Mouse (Mus musculus) adrenal gland (tissue): ENCODE data around the gene Oog1.
"Not testable (repeated sequence)": the region's sequence is repeated elsewhere in the genome, so short reads cannot be mapped to it uniquely, and the experiment has no call there.

Experiments used
- intact Hi-C: fragments of 180-260 bp; cut with DNase I; formaldehyde crosslinking; loops from one replicate; pipeline ENCODE4 v1.15.1; 2025
- long read RNA-seq, 2 experiments: library from polyadenylated mRNA; unstranded; transcript quantifications; one replicate each; pipeline ENCODE4 v2.0.0; 2020; ENCODE audit warnings: borderline replicate concordance in 1 of 2; ENCODE audit not compliant: insufficient replicate concordance in 1 of 2

The Oog1 gene
- long read RNA-seq, experiment 1 = 0 reads
- long read RNA-seq, experiment 2 = 0 reads

- intact Hi-C loops = not testable (repeated sequence)
Measured at GRCm38 (mm10) chr12:87602388-87602787, at the start of gene Oog1. TSS of gene Oog1 (plus strand) at chr12:87602688.

DNA sequence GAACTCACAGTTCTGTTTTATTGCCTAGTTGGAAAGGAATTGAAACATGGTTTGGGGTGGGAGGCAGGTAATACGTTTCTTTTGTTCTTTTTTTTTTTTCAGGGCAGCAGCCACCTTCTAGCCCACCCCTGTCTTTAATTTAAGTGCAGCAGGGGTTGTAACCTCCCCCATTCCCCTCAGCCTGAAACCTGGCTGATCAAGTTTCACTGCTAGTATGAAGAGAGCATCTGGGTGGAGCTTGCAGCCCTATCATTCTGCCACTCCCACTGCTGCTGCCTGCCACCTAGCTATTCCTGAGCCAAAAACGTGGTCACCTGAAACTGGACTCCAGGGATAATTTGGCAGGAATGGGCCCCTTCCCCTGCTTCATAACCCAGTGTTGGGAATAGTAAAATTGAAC is 1.1 kb upstream of the Oog1 start:
- intact Hi-C loops = not testable (repeated sequence)

DNA sequence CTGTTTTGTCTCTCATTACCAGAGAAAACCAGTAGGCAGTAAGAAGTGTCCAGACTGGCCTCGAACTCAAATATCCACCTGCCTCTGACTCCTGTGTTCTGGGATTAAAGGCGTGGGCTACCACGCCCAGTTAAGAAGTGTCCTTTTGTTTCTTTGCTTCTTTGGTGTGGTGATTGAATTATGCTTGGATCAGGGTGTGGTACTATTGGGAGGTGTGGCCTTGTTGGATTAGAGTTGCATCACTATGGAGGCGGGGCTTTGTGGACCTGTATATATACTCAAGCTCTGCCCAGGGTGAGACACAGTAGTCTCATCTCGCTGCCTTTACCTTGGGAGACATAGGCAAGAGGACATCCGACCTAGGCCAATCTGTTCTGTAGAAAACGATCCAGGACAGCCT is 16.1 kb downstream of the Oog1 start, which contains the start of gene Gm4027:
TSS of gene Gm4027 (plus strand) at position 301 of the 400 bp plus-strand sequence.
- intact Hi-C loops = not testable (repeated sequence)

- intact Hi-C loops = not testable (repeated sequence)
Measured at GRCm38 (mm10) chr12:87644520-87644919, 42.0 kb downstream of the Oog1 start, which contains the start of gene Gm16381. TSS of gene Gm16381 (minus strand) at chr12:87644620.

GRCm38 (mm10) chr12:87652916-87653703 is 50.6 kb downstream of the Oog1 start:
- intact Hi-C loops = not testable (repeated sequence)
